Mouse (Mus musculus) intestine, postnatal 0 days (tissue): ENCODE data around the gene Reck. TPM values are rescaled to one million over a fixed set of nuclear protein-coding genes. Genes with fewer than 3 reads are reported as not detected.
A peak's percentile ranks its signal among the peaks of the same experiment; 100 is the strongest.

ENCODE experiments used
- ATAC-seq: fragments of 200-750 bp; cut with Nextera tagmentation; 2 replicates; pipeline ENCODE4 v1.8.0; 2017; ENCODE audit warnings: mild to moderate bottlenecking, moderate TSS enrichment, moderate library complexity
- H3K27ac ChIP-seq: fragments of 300-500 bp; sonication (generic); 2 replicates; pipeline ENCODE4 v1.5.1; 2014; ENCODE audit warnings: mild to moderate bottlenecking, low read depth, low read length, moderate library complexity
- H3K27me3 ChIP-seq: fragments of 300-500 bp; sonication (generic); replicated peaks from 2 replicates; pipeline ENCODE4 v1.6.1; 2014; ENCODE audit warnings: low read length, mixed read lengths; ENCODE audit not compliant: control insufficient read depth, insufficient read depth
- H3K36me3 ChIP-seq: fragments of 300-500 bp; sonication (generic); 2 replicates; pipeline ENCODE4 v1.6.1; 2014; ENCODE audit warnings: mild to moderate bottlenecking, moderate library complexity; ENCODE audit not compliant: control insufficient read depth, insufficient read depth
- H3K4me1 ChIP-seq: fragments of 300-500 bp; sonication (generic); replicated peaks from 2 replicates; pipeline ENCODE4 v1.6.1; 2014; ENCODE audit warnings: antibody characterized with exemption, low read length, mixed read lengths; ENCODE audit not compliant: control insufficient read depth, insufficient read depth
- H3K4me2 ChIP-seq: fragments of 300-500 bp; sonication (generic); replicated peaks from 2 replicates; pipeline ENCODE4 v1.6.1; 2014; ENCODE audit warnings: low read depth, mild to moderate bottlenecking, moderate library complexity
- H3K4me3 ChIP-seq: fragments of 300-500 bp; sonication (generic); 2 replicates; pipeline ENCODE4 v1.5.1; 2014; ENCODE audit warnings: low read depth, low read length
- H3K9ac ChIP-seq: fragments of 300-500 bp; sonication (generic); 2 replicates; pipeline ENCODE4 v1.6.1; 2014; ENCODE audit warnings: mild to moderate bottlenecking, low read depth, low read length
- H3K9me3 ChIP-seq: fragments of 300-500 bp; sonication (generic); 2 replicates; pipeline ENCODE4 v1.6.1; 2016; ENCODE audit warnings: mixed run types; ENCODE audit not compliant: control insufficient read depth
- CTCF ChIP-seq: sonication (generic); IDR thresholded peaks from 2 replicates; pipeline ENCODE4 v1.5.1; 2016; ENCODE audit warnings: low read depth, mild to moderate bottlenecking, control low read depth, antibody characterized with exemption, moderate library complexity
- WGBS: fragments of 180-500 bp; shearing (Covaris S2); extraction: QIAGEN DNeasy Blood & Tissue Kit; methylation state at CpG from one replicate; pipeline ENCODE4 v1.1.7; 2014; 5-methylcytosine and 5-hydroxymethylcytosine counted together
- polyA plus RNA-seq: library from polyadenylated mRNA; unstranded; fragments of >200 nt; fragmentation: Nextera tagmentation; extraction: Ambion mirVana; gene quantifications from 2 replicates; pipeline ENCODE4 v1.2.1, GENCODE M21; 2015

Reck gene
- polyA plus RNA-seq, 1 experiment from 2014 or later, result 5.7 TPM

GRCm38 (mm10) chr4:43884196-43884595 is 8.9 kb downstream of the Reck start:
- Histone ChIP-seq H3K4me1 (no peaks in the 10 kb centered on the region), H3K27ac (no peak overlapping the region), H3K36me3 (no peaks in the 10 kb centered on the region), H3K9me3 (no peaks in the 10 kb centered on the region), H3K4me2 (no peak overlapping the region), H3K4me3 (no peak overlapping the region), H3K9ac (no peak overlapping the region), H3K27me3 (no peaks in the 10 kb centered on the region)
- no peak for ATAC-seq
- no peak for TF ChIP-seq CTCF
- WGBS, result 49% methylated on average over 4 of the region's 4 CpGs

GRCm38 (mm10) chr4:43891247-43891646 is 15.9 kb downstream of the Reck start:
- no peak for ATAC-seq

GRCm38 (mm10) chr4:43897209-43897608 is 21.9 kb downstream of the Reck start:
- ATAC-seq, result no peak
- Histone ChIP-seq H3K4me3 (no peak overlapping the region), H3K36me3 (no peaks in the 10 kb centered on the region), H3K9ac (no peak overlapping the region), H3K9me3 (no peaks in the 10 kb centered on the region), H3K4me2 (no peak overlapping the region), H3K4me1 (no peaks in the 10 kb centered on the region), H3K27ac (no peak overlapping the region), H3K27me3 (no peaks in the 10 kb centered on the region)
- TF ChIP-seq CTCF, result no peak

More at GRCm38 (mm10) chr4:43891247-43891646, 15.9 kb downstream of the Reck start:
- H3K27ac ChIP-seq, result no peak overlapping the region
- no peaks in the 10 kb centered on the region for H3K9me3 ChIP-seq
- H3K9ac ChIP-seq, result no peak overlapping the region
- no peak overlapping the region for H3K4me2 ChIP-seq
- no peaks in the 10 kb centered on the region for H3K27me3 ChIP-seq
- no peaks in the 10 kb centered on the region for H3K36me3 ChIP-seq
- 62% methylated on average over 3 of the region's 3 CpGs for WGBS
- no peak overlapping the region for H3K4me3 ChIP-seq
- no peaks in the 10 kb centered on the region for H3K4me1 ChIP-seq
- TF ChIP-seq CTCF, result no peak

GRCm38 (mm10) chr4:43899197-43899596 is 23.9 kb downstream of the Reck start:
- no peak for ATAC-seq
- TF ChIP-seq CTCF, result no peak
- Histone ChIP-seq H3K4me1 (no peaks in the 10 kb centered on the region), H3K36me3 (no peaks in the 10 kb centered on the region), H3K9me3 (no peaks in the 10 kb centered on the region), H3K27ac (no peak overlapping the region), H3K4me3 (no peak overlapping the region), H3K4me2 (no peak overlapping the region), H3K27me3 (no peaks in the 10 kb centered on the region), H3K9ac (no peak overlapping the region)
- WGBS, result 26% methylated on average over 8 of the region's 8 CpGs

GRCm38 (mm10) chr4:43903690-43904089 is 28.4 kb downstream of the Reck start:
- no peak overlapping the region for H3K4me2 ChIP-seq
- H3K9me3 ChIP-seq, result no peaks in the 10 kb centered on the region
- H3K36me3 ChIP-seq, result no peaks in the 10 kb centered on the region
- no peak for ATAC-seq
- no peak for TF ChIP-seq CTCF
- H3K4me3 ChIP-seq, result no peak overlapping the region
- WGBS, result 80% methylated on average over 7 of the region's 7 CpGs
- H3K27me3 ChIP-seq, result no peaks in the 10 kb centered on the region
- no peak overlapping the region for H3K27ac ChIP-seq
- H3K9ac ChIP-seq, result no peak overlapping the region
- no peaks in the 10 kb centered on the region for H3K4me1 ChIP-seq

GRCm38 (mm10) chr4:43906443-43906842 is 31.1 kb downstream of the Reck start:
- ATAC-seq, result no peak
- Histone ChIP-seq H3K4me3 (no peak overlapping the region), H3K27ac (no peak overlapping the region), H3K4me1 (no peaks in the 10 kb centered on the region), H3K4me2 (no peak overlapping the region), H3K9me3 (no peaks in the 10 kb centered on the region), H3K36me3 (peaks cover 8% of the 10 kb centered on the region; the same call in 1 of the 2 replicates), H3K9ac (no peak overlapping the region), H3K27me3 (no peaks in the 10 kb centered on the region)
- TF ChIP-seq CTCF, result peak; percentile 76
- WGBS, result 20% methylated on average over 6 of the region's 6 CpGs

GRCm38 (mm10) chr4:43918221-43918620 is 42.9 kb downstream of the Reck start:
- Histone ChIP-seq H3K27ac (no peak overlapping the region), H3K9me3 (no peaks in the 10 kb centered on the region), H3K4me3 (no peak overlapping the region), H3K9ac (no peak overlapping the region), H3K36me3 (no peaks in the 10 kb centered on the region), H3K4me2 (no peak overlapping the region), H3K4me1 (no peaks in the 10 kb centered on the region), H3K27me3 (no peaks in the 10 kb centered on the region)
- ATAC-seq, result no peak
- no peak for TF ChIP-seq CTCF
- WGBS, result 93% methylated on average over 5 of the region's 5 CpGs
